Mouse (Mus musculus): ENCODE measurements around the gene Gm5862.
"Not testable (repeated sequence)": the region's sequence is repeated elsewhere in the genome, so short reads cannot be mapped to it uniquely, and the experiment has no call there.

Gene Gm5862

DNA sequence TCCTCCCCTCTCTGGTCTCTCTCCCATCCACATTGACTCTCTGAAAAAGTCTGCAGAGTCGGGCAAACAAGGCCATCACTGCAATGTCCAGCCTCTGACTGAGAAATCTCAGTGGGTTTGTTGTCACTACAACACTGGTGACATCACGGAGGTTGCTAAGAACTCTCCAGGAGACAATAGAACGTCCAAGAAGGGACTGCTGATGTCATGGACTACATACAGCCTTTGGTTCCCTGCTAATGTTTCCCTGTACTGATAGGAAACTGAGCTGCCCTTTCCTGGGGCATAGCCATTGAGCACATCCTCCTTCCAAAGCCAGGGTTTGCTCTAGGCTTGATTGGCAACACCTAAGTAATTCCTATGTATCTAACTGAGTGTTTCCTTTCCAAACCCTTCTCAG is at the start of gene Gm5862:
Gm5862 (minus strand) TSS at position 101 of the 400 bp plus-strand sequence.
- H3K36me3 ChIP-seq (ENCODE audit: insufficient read depth, low read length); H3K4me1 ChIP-seq (replicated peaks; ENCODE audit: low read depth, low read length); H3K9me3 ChIP-seq (ENCODE audit: low read length); H3K27me3 ChIP-seq (ENCODE audit: insufficient read depth, low read length); H3K4me3 ChIP-seq (replicated peaks; ENCODE audit: low read length): not testable (repeated sequence)

DNA sequence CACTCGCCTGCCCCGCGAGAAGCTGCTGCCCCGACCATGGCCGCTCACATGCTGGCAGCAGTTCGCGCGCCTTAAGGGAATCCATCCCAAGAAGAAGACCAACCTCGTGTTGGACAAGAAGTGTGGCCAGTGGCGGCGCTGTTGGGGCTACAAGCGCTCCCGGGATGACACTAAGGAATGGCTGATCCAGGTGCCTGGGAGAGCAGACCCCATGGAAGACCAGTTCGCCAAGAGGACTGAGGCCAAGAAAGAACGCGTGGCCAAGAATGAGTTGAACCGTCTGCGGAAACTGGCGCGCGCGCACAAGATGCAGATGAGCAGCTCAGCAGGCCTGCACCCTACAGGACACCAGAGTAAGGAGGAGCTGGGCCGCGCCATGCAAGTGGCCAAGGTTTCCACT is 48.0 kb upstream of the Gm5862 start:
- H3K4me1 ChIP-seq (replicated peaks; ENCODE audit: low read depth, low read length) = peaks cover 11% of the 10 kb centered on the region
- H3K4me3 ChIP-seq (replicated peaks; ENCODE audit: low read length) = peak overlapping the region; percentile 75
- no peaks in the 10 kb centered on the region for H3K36me3 ChIP-seq (ENCODE audit: insufficient read depth, low read length)
- TF ChIP-seq POU5F1 (IDR thresholded peaks at IDR 0.05; ENCODE audit: borderline replicate concordance, low read length) (0 out of 2 replicates have a peak, but pooled peaks have one; percentile 4), CTCF (conservative IDR thresholded peaks at IDR 0.05; ENCODE audit: low read length) (peak; percentile 51), NANOG (IDR thresholded peaks at IDR 0.05; ENCODE audit: borderline replicate concordance, low read length) (no peak)
- H3K9me3 ChIP-seq (ENCODE audit: low read length) = peaks cover 40% of the 10 kb centered on the region
- peaks cover 26% of the 10 kb centered on the region for H3K27me3 ChIP-seq (ENCODE audit: insufficient read depth, low read length)

DNA sequence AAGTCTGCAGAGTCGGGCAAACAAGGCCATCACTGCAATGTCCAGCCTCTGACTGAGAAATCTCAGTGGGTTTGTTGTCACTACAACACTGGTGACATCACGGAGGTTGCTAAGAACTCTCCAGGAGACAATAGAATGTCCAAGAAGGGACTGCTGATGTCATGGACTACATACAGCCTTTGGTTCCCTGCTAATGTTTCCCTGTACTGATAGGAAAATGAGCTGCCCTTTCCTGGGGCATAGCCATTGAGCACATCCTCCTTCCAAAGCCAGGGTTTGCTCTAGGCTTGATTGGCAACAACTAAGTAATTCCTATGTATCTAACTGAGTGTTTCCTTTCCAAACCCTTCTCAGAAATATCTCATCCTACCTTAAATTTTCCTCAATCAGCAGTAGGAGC is 35.8 kb upstream of the Gm5862 start, which contains the start of gene Gm7347:
Gm7347 (minus strand) TSS at position 101 of the 400 bp plus-strand sequence.
- H3K36me3 ChIP-seq (ENCODE audit: insufficient read depth, low read length); H3K9me3 ChIP-seq (ENCODE audit: low read length); H3K27me3 ChIP-seq (ENCODE audit: insufficient read depth, low read length); H3K4me3 ChIP-seq (replicated peaks; ENCODE audit: low read length); H3K4me1 ChIP-seq (replicated peaks; ENCODE audit: low read depth, low read length): not testable (repeated sequence)

DNA sequence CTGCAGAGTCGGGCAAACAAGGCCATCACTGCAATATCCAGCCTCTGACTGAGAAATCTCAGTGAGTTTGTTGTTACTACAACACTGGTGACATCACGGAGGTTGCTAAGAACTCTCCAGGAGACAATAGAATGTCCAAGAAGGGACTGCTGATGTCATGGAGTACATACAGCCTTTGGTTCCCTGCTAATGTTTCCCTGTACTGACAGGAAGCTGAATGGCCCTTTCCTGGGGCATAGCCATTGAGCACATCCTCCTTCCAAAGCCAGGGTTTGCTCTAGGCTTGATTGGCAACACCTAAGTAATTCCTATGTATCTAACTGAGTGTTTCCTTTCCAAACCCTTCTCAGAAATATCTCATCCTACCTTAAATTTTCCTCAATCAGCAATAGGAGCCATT is 16.7 kb upstream of the Gm5862 start, which contains the start of gene Speer4a:
Speer4a (minus strand) TSS at position 101 of the 400 bp plus-strand sequence.
- not testable (repeated sequence) for H3K9me3 ChIP-seq (ENCODE audit: low read length); H3K4me1 ChIP-seq (replicated peaks; ENCODE audit: low read depth, low read length); H3K27me3 ChIP-seq (ENCODE audit: insufficient read depth, low read length); H3K36me3 ChIP-seq (ENCODE audit: insufficient read depth, low read length); H3K4me3 ChIP-seq (replicated peaks; ENCODE audit: low read length)

DNA sequence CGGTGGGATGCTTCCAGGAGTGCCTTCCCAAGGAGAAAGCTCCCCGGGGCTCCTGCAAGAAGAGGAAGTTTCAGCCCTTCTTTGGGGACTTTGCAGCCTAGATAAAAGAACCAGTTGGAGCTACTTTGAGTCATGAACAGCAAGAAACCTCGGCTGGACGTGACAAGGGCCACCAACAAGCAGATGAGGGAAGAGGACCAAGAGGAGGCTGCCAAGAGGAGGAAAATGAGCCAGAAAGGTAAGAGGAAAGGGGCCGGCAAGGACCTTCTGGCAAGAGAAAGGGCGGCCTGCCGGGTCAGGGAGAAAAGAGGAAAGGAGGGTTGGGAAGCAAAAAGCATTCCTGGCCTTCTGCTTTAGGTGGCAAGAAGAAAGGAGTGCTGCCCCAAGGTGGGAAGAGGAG is 15.0 kb downstream of the Gm5862 start:
- H3K9me3 ChIP-seq (ENCODE audit: low read length); H3K36me3 ChIP-seq (ENCODE audit: insufficient read depth, low read length); H3K4me1 ChIP-seq (replicated peaks; ENCODE audit: low read depth, low read length): not testable (repeated sequence)
- peaks cover 26% of the 10 kb centered on the region for H3K27me3 ChIP-seq (ENCODE audit: insufficient read depth, low read length)
- peak overlapping the region; percentile 79 for H3K4me3 ChIP-seq (replicated peaks; ENCODE audit: low read length)

DNA sequence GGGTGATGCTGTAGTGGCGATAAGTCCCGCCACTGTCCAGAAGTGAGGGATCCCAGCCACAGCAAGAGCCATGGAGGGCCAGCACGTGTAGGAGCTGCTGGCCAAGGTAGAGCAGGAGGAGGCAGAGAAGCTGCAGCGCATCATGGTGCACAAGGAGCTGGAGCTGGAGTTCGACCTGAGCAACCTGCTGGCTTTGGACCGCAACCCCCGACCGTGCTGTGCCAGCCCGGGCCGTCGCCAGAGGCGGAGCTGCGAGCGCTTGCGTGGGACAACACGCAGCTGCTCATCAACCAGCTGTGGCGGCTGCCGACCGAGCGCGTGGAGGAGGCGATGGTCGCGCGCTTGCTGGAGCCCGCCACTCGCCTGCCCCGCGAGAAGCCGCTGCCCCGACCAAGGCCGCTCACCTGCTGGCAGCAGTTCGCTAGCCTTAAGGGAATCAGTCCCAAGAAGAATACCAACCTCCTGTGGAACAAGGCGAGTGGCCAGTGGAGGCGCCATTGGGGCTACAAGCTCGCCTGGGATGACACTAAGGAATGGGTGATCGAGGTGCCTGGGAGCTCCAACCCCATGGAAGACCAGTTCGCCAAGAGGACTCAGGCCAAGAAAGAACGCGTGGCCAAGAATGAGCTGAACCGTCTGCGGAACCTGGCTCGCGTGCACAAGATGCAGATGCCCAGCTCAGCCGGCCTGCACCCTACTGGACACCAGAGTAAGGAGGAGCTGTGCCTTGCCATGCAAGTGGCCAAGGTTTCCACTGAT is 15.6 kb downstream of the Gm5862 start:
- not testable (repeated sequence) for H3K4me1 ChIP-seq (replicated peaks; ENCODE audit: low read depth, low read length); H3K9me3 ChIP-seq (ENCODE audit: low read length); H3K36me3 ChIP-seq (ENCODE audit: insufficient read depth, low read length)
- Histone ChIP-seq H3K4me3 (replicated peaks; ENCODE audit: low read length) (peak overlapping the region; percentile 79), H3K27me3 (ENCODE audit: insufficient read depth, low read length) (peaks cover 26% of the 10 kb centered on the region)
- peak; percentile 33 for TF ChIP-seq CTCF (conservative IDR thresholded peaks at IDR 0.05; ENCODE audit: low read length)

DNA sequence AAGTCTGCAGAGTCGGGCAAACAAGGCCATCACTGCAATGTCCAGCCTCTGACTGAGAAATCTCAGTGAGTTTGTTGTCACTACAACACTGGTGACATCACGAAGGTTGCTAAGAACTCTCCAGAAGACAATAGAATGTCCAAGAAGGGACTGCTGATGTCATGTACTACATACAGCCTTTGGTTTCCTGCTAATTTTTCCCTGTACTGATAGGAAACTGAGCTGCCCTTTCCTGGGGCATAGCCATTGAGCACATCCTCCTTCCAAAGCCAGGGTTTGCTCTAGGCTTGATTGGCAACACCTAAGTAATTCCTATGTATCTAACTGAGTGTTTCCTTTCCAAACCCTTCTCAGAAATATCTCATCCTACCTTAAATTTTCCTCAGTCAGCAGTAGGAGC is 18.0 kb downstream of the Gm5862 start, which contains the start of gene Gm1979:
Gm1979 (minus strand) TSS at position 101 of the 400 bp plus-strand sequence.
- not testable (repeated sequence) for H3K4me3 ChIP-seq (replicated peaks; ENCODE audit: low read length); H3K9me3 ChIP-seq (ENCODE audit: low read length); H3K4me1 ChIP-seq (replicated peaks; ENCODE audit: low read depth, low read length); H3K36me3 ChIP-seq (ENCODE audit: insufficient read depth, low read length)
- peaks cover 22% of the 10 kb centered on the region for H3K27me3 ChIP-seq (ENCODE audit: insufficient read depth, low read length)

DNA sequence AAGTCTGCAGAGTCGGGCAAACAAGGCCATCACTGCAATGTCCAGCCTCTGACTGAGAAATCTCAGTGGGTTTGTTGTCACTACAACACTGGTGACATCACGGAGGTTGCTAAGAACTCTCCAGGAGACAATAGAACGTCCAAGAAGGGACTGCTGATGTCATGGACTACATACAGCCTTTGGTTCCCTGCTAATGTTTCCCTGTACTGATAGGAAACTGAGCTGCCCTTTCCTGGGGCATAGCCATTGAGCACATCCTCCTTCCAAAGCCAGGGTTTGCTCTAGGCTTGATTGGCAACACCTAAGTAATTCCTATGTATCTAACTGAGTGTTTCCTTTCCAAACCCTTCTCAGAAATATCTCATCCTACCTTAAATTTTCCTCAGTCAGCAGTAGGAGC is 34.2 kb downstream of the Gm5862 start, which contains the start of gene Gm21698:
Gm21698 (minus strand) TSS at position 101 of the 400 bp plus-strand sequence.
- H3K36me3 ChIP-seq (ENCODE audit: insufficient read depth, low read length); H3K4me1 ChIP-seq (replicated peaks; ENCODE audit: low read depth, low read length); H3K27me3 ChIP-seq (ENCODE audit: insufficient read depth, low read length); H3K4me3 ChIP-seq (replicated peaks; ENCODE audit: low read length); H3K9me3 ChIP-seq (ENCODE audit: low read length): not testable (repeated sequence)

DNA sequence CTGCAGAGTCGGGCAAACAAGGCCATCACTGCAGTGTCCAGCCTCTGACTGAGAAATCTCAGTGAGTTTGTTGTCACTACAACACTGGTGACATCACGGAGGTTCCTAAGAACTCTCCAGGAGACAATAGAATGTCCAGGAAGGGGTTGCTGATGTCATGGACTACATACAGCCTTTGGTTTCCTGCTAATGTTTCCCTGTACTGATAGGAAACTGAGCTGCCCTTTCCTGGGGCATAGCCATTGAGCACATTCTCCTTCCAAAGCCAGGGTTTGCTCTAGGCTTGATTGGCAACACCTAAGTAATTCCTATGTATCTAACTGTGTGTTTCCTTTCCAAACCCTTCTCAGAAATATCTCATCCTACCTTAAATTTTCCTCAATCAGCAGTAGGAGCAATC is 50.2 kb downstream of the Gm5862 start, which contains the start of gene Gm21680:
Gm21680 (minus strand) TSS at position 101 of the 400 bp plus-strand sequence.
- not testable (repeated sequence) for H3K9me3 ChIP-seq (ENCODE audit: low read length); H3K27me3 ChIP-seq (ENCODE audit: insufficient read depth, low read length); H3K4me3 ChIP-seq (replicated peaks; ENCODE audit: low read length); H3K36me3 ChIP-seq (ENCODE audit: insufficient read depth, low read length); H3K4me1 ChIP-seq (replicated peaks; ENCODE audit: low read depth, low read length)

Measured in E14TG2a.4 (cell line).